Mouse (Mus musculus) large intestine, adult 2 months (tissue): Measurements from ENCODE around the gene Rab3gap1. TPM values are rescaled to one million over a fixed set of nuclear protein-coding genes. Genes with fewer than 3 reads are reported as not detected.

Experiments
- DNase-seq: peaks from one replicate; pipeline ENCODE4 v3.0.0-alpha.2; 2012; ENCODE audit warnings: low read depth, low spot score
- WGBS: fragments of 180-500 bp; shearing (Covaris S2); methylation state at CpG from one replicate; pipeline ENCODE4 v1.1.7; 2018; 5-methylcytosine and 5-hydroxymethylcytosine counted together
- polyA plus RNA-seq: library from polyadenylated mRNA; depleted of rRNA; stranded (reverse); fragments of >200 nt; gene quantifications from 2 replicates; pipeline ENCODE4 v1.2.3, GENCODE M21; 2012; rRNA removed

The Rab3gap1 gene
- polyA plus RNA-seq = 14.6 and 15.9 TPM in 2 replicates

- peak; percentile 80 for DNase-seq
- WGBS = 10% methylated on average over 47 of the region's 47 CpGs
Observed at GRCm38 (mm10) chr1:127868300-127869261, at the start of gene Rab3gap1. Gene Rab3gap1 (plus strand): TSS chr1:127868773.

GRCm38 (mm10) chr1:127827325-127827724 lies 41.2 kb upstream of the Rab3gap1 start:
- DNase-seq = peak; percentile 57
- 4% methylated on average over 2 of the region's 2 CpGs for WGBS

GRCm38 (mm10) chr1:127830215-127830921 lies 38.2 kb upstream of the Rab3gap1 start:
- WGBS = 82% methylated on average over 13 of the region's 13 CpGs
- DNase-seq = no peak

- no peak for DNase-seq
- WGBS = 13% methylated on average over 2 of the region's 2 CpGs
Observed at GRCm38 (mm10) chr1:127833714-127834113, 34.9 kb upstream of the Rab3gap1 start.

GRCm38 (mm10) chr1:127834202-127834601 lies 34.4 kb upstream of the Rab3gap1 start:
- WGBS = 58% methylated on average over 4 of the region's 4 CpGs

GRCm38 (mm10) chr1:127836619-127837018 lies 32.0 kb upstream of the Rab3gap1 start:
- 29% methylated on average over 4 of the region's 4 CpGs for WGBS
- no peak for DNase-seq

More at GRCm38 (mm10) chr1:127834202-127834601, 34.4 kb upstream of the Rab3gap1 start:
- DNase-seq = no peak

GRCm38 (mm10) chr1:127838602-127839001 lies 30.0 kb upstream of the Rab3gap1 start:
- WGBS = 25% methylated on average over 1 of the region's 1 CpGs

GRCm38 (mm10) chr1:127845472-127845871 lies 23.1 kb upstream of the Rab3gap1 start:
- WGBS = 91% methylated on average over 5 of the region's 5 CpGs
- no peak for DNase-seq

More at GRCm38 (mm10) chr1:127838602-127839001, 30.0 kb upstream of the Rab3gap1 start:
- no peak for DNase-seq

- no peak for DNase-seq
- WGBS = 65% methylated on average over 7 of the region's 7 CpGs
Observed at GRCm38 (mm10) chr1:127850075-127850610, 18.4 kb upstream of the Rab3gap1 start.

- 64% methylated on average over 14 of the region's 14 CpGs for WGBS
- DNase-seq = no peak
Observed at GRCm38 (mm10) chr1:127854486-127855222, 13.9 kb upstream of the Rab3gap1 start, which contains the start of gene Map3k19. Gene Map3k19 (minus strand): TSS chr1:127855031.

- WGBS = 69% methylated on average over 9 of the region's 9 CpGs
- no peak for DNase-seq
Observed at GRCm38 (mm10) chr1:127858945-127859648, 9.5 kb upstream of the Rab3gap1 start.

- 49% methylated on average over 6 of the region's 6 CpGs for WGBS
- DNase-seq = no peak
Observed at GRCm38 (mm10) chr1:127859799-127860400, 8.7 kb upstream of the Rab3gap1 start.

- WGBS = 89% methylated on average over 4 of the region's 4 CpGs
- DNase-seq = no peak
Observed at GRCm38 (mm10) chr1:127860492-127860891, 8.1 kb upstream of the Rab3gap1 start.

- WGBS = 86% methylated on average over 5 of the region's 5 CpGs
- no peak for DNase-seq
Observed at GRCm38 (mm10) chr1:127861900-127862299, 6.7 kb upstream of the Rab3gap1 start.

- no peak for DNase-seq
- 67% methylated on average over 7 of the region's 7 CpGs for WGBS
Observed at GRCm38 (mm10) chr1:127863806-127864205, 4.8 kb upstream of the Rab3gap1 start.

- DNase-seq = no peak
- WGBS = 9% methylated on average over 8 of the region's 8 CpGs
Observed at GRCm38 (mm10) chr1:127869276-127869675, 703 bp downstream of the Rab3gap1 start.

- DNase-seq = no peak
- WGBS = 35% methylated on average over 1 of the region's 1 CpGs
Observed at GRCm38 (mm10) chr1:127899401-127899800, 30.8 kb downstream of the Rab3gap1 start.

- WGBS = 33% methylated on average over 2 of the region's 2 CpGs
- peak; percentile 57 for DNase-seq
Observed at GRCm38 (mm10) chr1:127904774-127905385, 36.3 kb downstream of the Rab3gap1 start.
